Mouse (Mus musculus): ENCODE results near the gene Tmem60. TPM values are rescaled to one million over a fixed set of nuclear protein-coding genes. Genes with fewer than 3 reads are reported as not detected.

Tmem60 gene
- polyA plus RNA-seq, 1 experiment from 2014 or later = 59.2 TPM

Other genes starting within 250 kb of the Tmem60 start
- gene Phtf2, start 67 bp upstream of the Tmem60 start, polyA plus RNA-seq (2014; fragmentation: Nextera tagmentation; extraction: Ambion mirVana) = 14.9 and 16.5 TPM in 2 replicates
- 9.6 and 11.0 TPM in 2 replicates for gene Rsbn1l, start 74.2 kb downstream of the Tmem60 start, polyA plus RNA-seq (2014; fragmentation: Nextera tagmentation; extraction: Ambion mirVana)
- gene Ptpn12, start 173.7 kb downstream of the Tmem60 start, polyA plus RNA-seq (2014; fragmentation: Nextera tagmentation; extraction: Ambion mirVana) = 24.8 and 27.8 TPM in 2 replicates